In genomic region chr19:5951631-5952030, GRCm38 (mm10) we compare ENCODE assay signal across 13 mouse cellular contexts. TPM values are rescaled to one million over a fixed set of nuclear protein-coding genes. Genes with fewer than 3 reads are reported as not detected.
DNase-seq lines count a peak whose midpoint lies in the region; ATAC-seq and TF ChIP-seq lines count a peak whose summit lies in the region.
"Had no signal": no experiment of that assay in that cellular context is flagged by ENCODE, and none has a peak within 500 bp of the region (broad histone marks: within the 10 kb centered on the region; RNA-seq: fewer than 3 reads in every experiment).

No protein-coding gene starts in this region.

- no peak for TF ChIP-seq EP300 in heart, adult 2 months (IDR thresholded peaks at IDR 0.05; ENCODE audit: insufficient read depth, low read depth, low read length)

- TF ChIP-seq CTCF in heart, adult 2 months (IDR thresholded peaks at IDR 0.05): no peak

- no peak for DNase-seq in heart, adult 2 months
- no peak for DNase-seq in heart, postnatal 4 days
- DNase-seq in kidney, adult 8-10 months: no peak
- no peak for DNase-seq in embryonic facial prominence, embryonic 10.5 days (ENCODE audit: low spot score)
- no peak for DNase-seq in liver, embryonic 11.5 days (ENCODE audit: low spot score)
- no peak for DNase-seq in layer of hippocampus, adult 11-12 months (ENCODE audit: low spot score)
- no peak for DNase-seq in midbrain, embryonic 14.5 days
- DNase-seq: right cerebral cortex, adult 18-20 months; thymus, postnatal 25 days had no signal

- H3K4me3 ChIP-seq in heart, adult 2 months: peak overlapping the region; percentile 13
- H3K4me3 ChIP-seq in kidney, embryonic 16.5 days (ENCODE audit: low read length): no peak overlapping the region
- H3K4me3 ChIP-seq in embryonic facial prominence, embryonic 10.5 days: no peak overlapping the region
- H3K4me3 ChIP-seq in liver, embryonic 11.5 days (ENCODE audit: low read depth, low read length): no peak overlapping the region
- H3K4me3 ChIP-seq in midbrain, embryonic 14.5 days (replicated peaks; ENCODE audit: low read depth, low read length): no peak overlapping the region

- H3K9me3 ChIP-seq in kidney, embryonic 16.5 days (ENCODE audit: low read length): no peaks in the 10 kb centered on the region
- no peaks in the 10 kb centered on the region for H3K9me3 ChIP-seq in embryonic facial prominence, embryonic 10.5 days
- H3K9me3 ChIP-seq in liver, embryonic 11.5 days (ENCODE audit: control insufficient read depth, low read length): no peaks in the 10 kb centered on the region
- no peaks in the 10 kb centered on the region for H3K9me3 ChIP-seq in midbrain, embryonic 14.5 days (ENCODE audit: control insufficient read depth, low read length)

- H3K4me1 ChIP-seq in heart, adult 2 months (ENCODE audit: control insufficient read depth, insufficient read depth, low read length): peaks cover 21% of the 10 kb centered on the region
- H3K4me1 ChIP-seq in kidney, embryonic 16.5 days (ENCODE audit: insufficient read depth, low read length): peaks cover 46% of the 10 kb centered on the region
- peaks cover 29% of the 10 kb centered on the region for H3K4me1 ChIP-seq in embryonic facial prominence, embryonic 10.5 days
- peaks cover 14% of the 10 kb centered on the region for H3K4me1 ChIP-seq in liver, embryonic 11.5 days (replicated peaks; ENCODE audit: control insufficient read depth, insufficient read depth, low read length)
- no peaks in the 10 kb centered on the region for H3K4me1 ChIP-seq in midbrain, embryonic 14.5 days (ENCODE audit: control insufficient read depth, insufficient read depth, low read length)

- 30% methylated on average over 16 of the region's 16 CpGs for WGBS in heart, adult 2 months
- WGBS in kidney, embryonic 16.5 days: 86% methylated on average over 16 of the region's 16 CpGs
- 93% methylated on average over 16 of the region's 16 CpGs for WGBS in embryonic facial prominence, embryonic 10.5 days
- 90% methylated on average over 16 of the region's 16 CpGs for WGBS in liver, embryonic 11.5 days
- WGBS in midbrain, embryonic 14.5 days: 95% methylated on average over 16 of the region's 16 CpGs

- TF ChIP-seq POLR2A in heart, adult 2 months (IDR thresholded peaks at IDR 0.05; ENCODE audit: insufficient read depth, low read depth, low read length): no peak

- peak overlapping the region; percentile 78 for H3K27ac ChIP-seq in heart, adult 2 months
- peak overlapping the region; percentile 90; the same call in 1 of the 2 replicates for H3K27ac ChIP-seq in kidney, embryonic 16.5 days (ENCODE audit: low read length)
- H3K27ac ChIP-seq in embryonic facial prominence, embryonic 10.5 days (replicated peaks): peak overlapping the region; percentile 65; the same call in 1 of the 2 replicates
- H3K27ac ChIP-seq in liver, embryonic 11.5 days (ENCODE audit: low read depth, low read length): peak overlapping the region; percentile 53; the same call in 1 of the 2 replicates
- H3K27ac ChIP-seq in midbrain, embryonic 14.5 days (replicated peaks; ENCODE audit: low read depth, low read length): no peak overlapping the region

- intact Hi-C loops in heart, adult 2 months (cut with DNase I): loop anchor here (1.0 kb wide), 1 partner anchor 11 kb away; no protein-coding TSS in a partner anchor

- H3K36me3 ChIP-seq in heart, adult 2 months (ENCODE audit: control insufficient read depth, insufficient read depth, low read length): no peaks in the 10 kb centered on the region
- H3K36me3 ChIP-seq in kidney, embryonic 16.5 days (ENCODE audit: insufficient read depth, low read length): peaks cover 30% of the 10 kb centered on the region
- H3K36me3 ChIP-seq in embryonic facial prominence, embryonic 10.5 days (replicated peaks): peaks cover 97% of the 10 kb centered on the region
- peaks cover 64% of the 10 kb centered on the region for H3K36me3 ChIP-seq in liver, embryonic 11.5 days (ENCODE audit: control insufficient read depth, insufficient read depth, low read length)
- peaks cover 48% of the 10 kb centered on the region for H3K36me3 ChIP-seq in midbrain, embryonic 14.5 days (ENCODE audit: control insufficient read depth, insufficient read depth, low read length)

- peak overlapping the region; percentile 30 for H3K9ac ChIP-seq in heart, adult 2 months (ENCODE audit: low read depth, low read length)
- no peak overlapping the region for H3K9ac ChIP-seq in kidney, embryonic 16.5 days (replicated peaks; ENCODE audit: low read length)
- H3K9ac ChIP-seq in liver, embryonic 11.5 days (ENCODE audit: low read depth, low read length): no peak overlapping the region
- no peak overlapping the region for H3K9ac ChIP-seq in midbrain, embryonic 14.5 days (replicated peaks; ENCODE audit: low read length)

- ATAC-seq in kidney, embryonic 16.5 days (ENCODE audit: low FRiP score, low TSS enrichment): no peak
- no peak for ATAC-seq in liver, embryonic 11.5 days (replicated peaks; ENCODE audit: low FRiP score)
- ATAC-seq in midbrain, embryonic 14.5 days (ENCODE audit: low FRiP score, low TSS enrichment): no peak

- peak overlapping the region; percentile 3; the same call in 1 of the 2 replicates for H3K4me2 ChIP-seq in kidney, embryonic 16.5 days (replicated peaks; ENCODE audit: low read depth, low read length)
- peak overlapping the region; percentile 19; the same call in 1 of the 2 replicates for H3K4me2 ChIP-seq in liver, embryonic 11.5 days
- H3K4me2 ChIP-seq in midbrain, embryonic 14.5 days (ENCODE audit: low read length): no peak overlapping the region

- no peaks in the 10 kb centered on the region for H3K79me2 ChIP-seq in heart, adult 2 months (replicated peaks; ENCODE audit: control insufficient read depth, insufficient read depth, low read length)

- no peaks in the 10 kb centered on the region for H3K27me3 ChIP-seq in heart, adult 2 months (ENCODE audit: control insufficient read depth, insufficient read depth, low read length)
- H3K27me3 ChIP-seq in kidney, embryonic 16.5 days (ENCODE audit: insufficient read depth, low read length): no peaks in the 10 kb centered on the region
- no peaks in the 10 kb centered on the region for H3K27me3 ChIP-seq in embryonic facial prominence, embryonic 10.5 days (replicated peaks; ENCODE audit: low read depth, poor library complexity, severe bottlenecking)
- H3K27me3 ChIP-seq in liver, embryonic 11.5 days (replicated peaks; ENCODE audit: control insufficient read depth, insufficient read depth, low read length): no peaks in the 10 kb centered on the region
- no peaks in the 10 kb centered on the region for H3K27me3 ChIP-seq in midbrain, embryonic 14.5 days (ENCODE audit: control insufficient read depth, insufficient read depth, low read length)

RNA-seq across cellular contexts. Expression of gene Pola2, which starts 12.4 kb away (rescaled TPM):
- total RNA-seq in heart, adult 2 months (2021): 10 to 100 TPM in 1 of 2 experiments, 1 to 10 TPM in 1; 8.6 to 10.9 TPM
- 27.9 and 38.7 TPM in 2 replicates for polyA plus RNA-seq in heart, adult 2 months (2012; rRNA removed)
- 10 to 100 TPM; 32.9 to 37.1 TPM for total RNA-seq in heart, postnatal 4 days (2021)
- 77.7 and 82.1 TPM in 2 replicates for polyA plus RNA-seq in kidney, embryonic 16.5 days (2015; fragmentation: Nextera tagmentation; extraction: Ambion mirVana)
- polyA plus RNA-seq in embryonic facial prominence, embryonic 10.5 days (2016; fragmentation: Nextera tagmentation; extraction: Ambion mirVana): 119 and 120 TPM in 2 replicates
- 129 and 131 TPM in 2 replicates for polyA plus RNA-seq in liver, embryonic 11.5 days (2014; fragmentation: Nextera tagmentation; extraction: Ambion mirVana)
- polyA plus RNA-seq in midbrain, embryonic 14.5 days (2014; fragmentation: Nextera tagmentation; extraction: Ambion mirVana): 17.6 and 23.4 TPM in 2 replicates

RNA-seq across cellular contexts. Expression of gene Cdc42ep2, which starts 27.0 kb away (rescaled TPM):
- total RNA-seq in heart, adult 2 months (2021): 1 to 10 TPM; 8.0 to 8.4 TPM
- 11.7 and 19.0 TPM in 2 replicates for polyA plus RNA-seq in heart, adult 2 months (2012; rRNA removed)
- 10 to 100 TPM; 14.2 to 14.7 TPM for total RNA-seq in heart, postnatal 4 days (2021)
- polyA plus RNA-seq in kidney, embryonic 16.5 days (2015; fragmentation: Nextera tagmentation; extraction: Ambion mirVana): 16.5 and 17.3 TPM in 2 replicates
- polyA plus RNA-seq in embryonic facial prominence, embryonic 10.5 days (2016; fragmentation: Nextera tagmentation; extraction: Ambion mirVana): 1.5 and 2.2 TPM in 2 replicates
- polyA plus RNA-seq in liver, embryonic 11.5 days (2014; fragmentation: Nextera tagmentation; extraction: Ambion mirVana): 5.1 TPM in 2 replicates
- polyA plus RNA-seq in midbrain, embryonic 14.5 days (2014; fragmentation: Nextera tagmentation; extraction: Ambion mirVana): 12.3 and 16.2 TPM in 2 replicates

RNA-seq across cellular contexts. Expression of gene Slc22a20, which starts 34.3 kb away (rescaled TPM):
- not detected for total RNA-seq in heart, adult 2 months (2021)
- not detected in 2 replicates for polyA plus RNA-seq in heart, adult 2 months (2012; rRNA removed)
- total RNA-seq in heart, postnatal 4 days (2021): not detected
- polyA plus RNA-seq in kidney, embryonic 16.5 days (2015; fragmentation: Nextera tagmentation; extraction: Ambion mirVana): not detected in 2 replicates
- not detected in 2 replicates for polyA plus RNA-seq in embryonic facial prominence, embryonic 10.5 days (2016; fragmentation: Nextera tagmentation; extraction: Ambion mirVana)
- not detected in 2 replicates for polyA plus RNA-seq in liver, embryonic 11.5 days (2014; fragmentation: Nextera tagmentation; extraction: Ambion mirVana)
- not detected in 2 replicates for polyA plus RNA-seq in midbrain, embryonic 14.5 days (2014; fragmentation: Nextera tagmentation; extraction: Ambion mirVana)
- total RNA-seq: adrenal gland, adult 2 months; left cerebral cortex, postnatal 25 days had no signal
- polyA plus RNA-seq: adrenal gland, adult 2 months; gonadal fat pad, adult 2 months had no signal

RNA-seq across cellular contexts. Expression of gene Dpf2, which starts 38.8 kb away (rescaled TPM):
- total RNA-seq in heart, adult 2 months (2021): 10 to 100 TPM; 82.3 to 83.5 TPM
- polyA plus RNA-seq in heart, adult 2 months (2012; rRNA removed): 71.8 and 104 TPM in 2 replicates
- total RNA-seq in heart, postnatal 4 days (2021): 100 to 1,000 TPM; 111 to 119 TPM
- 185 and 188 TPM in 2 replicates for polyA plus RNA-seq in kidney, embryonic 16.5 days (2015; fragmentation: Nextera tagmentation; extraction: Ambion mirVana)
- 231 and 251 TPM in 2 replicates for polyA plus RNA-seq in embryonic facial prominence, embryonic 10.5 days (2016; fragmentation: Nextera tagmentation; extraction: Ambion mirVana)
- polyA plus RNA-seq in liver, embryonic 11.5 days (2014; fragmentation: Nextera tagmentation; extraction: Ambion mirVana): 119 and 127 TPM in 2 replicates
- polyA plus RNA-seq in midbrain, embryonic 14.5 days (2014; fragmentation: Nextera tagmentation; extraction: Ambion mirVana): 96.6 and 108 TPM in 2 replicates

RNA-seq across cellular contexts. Expression of gene Tigd3, which starts 57.7 kb away (rescaled TPM):
- total RNA-seq in heart, adult 2 months (2021): under 1 TPM; 0.14 to 0.47 TPM
- 0.25 and 0.67 TPM in 2 replicates for polyA plus RNA-seq in heart, adult 2 months (2012; rRNA removed)
- 1 to 10 TPM; 2.0 TPM for total RNA-seq in heart, postnatal 4 days (2021)
- polyA plus RNA-seq in kidney, embryonic 16.5 days (2015; fragmentation: Nextera tagmentation; extraction: Ambion mirVana): 3.7 and 4.4 TPM in 2 replicates
- polyA plus RNA-seq in embryonic facial prominence, embryonic 10.5 days (2016; fragmentation: Nextera tagmentation; extraction: Ambion mirVana): 6.8 and 7.4 TPM in 2 replicates
- polyA plus RNA-seq in liver, embryonic 11.5 days (2014; fragmentation: Nextera tagmentation; extraction: Ambion mirVana): 3.9 and 4.2 TPM in 2 replicates
- 9.9 and 10.8 TPM in 2 replicates for polyA plus RNA-seq in midbrain, embryonic 14.5 days (2014; fragmentation: Nextera tagmentation; extraction: Ambion mirVana)
